Comparison of ENCODE assay signal across 8 mouse cellular contexts in genomic region chr10:80142530-80142925, GRCm38 (mm10). TPM values are rescaled to one million over a fixed set of nuclear protein-coding genes. Genes with fewer than 3 reads are reported as not detected.
DNase-seq lines count a peak whose midpoint lies in the region; ATAC-seq and TF ChIP-seq lines count a peak whose summit lies in the region.

No protein-coding gene starts in this region.

- TF ChIP-seq POLR2A in lung, adult 2 months (IDR thresholded peaks at IDR 0.05; ENCODE audit: borderline replicate concordance, extremely low read depth, low read depth, low read length), result no peak
- no peak for TF ChIP-seq POLR2A in myocyte (IDR thresholded peaks at IDR 0.05; ENCODE audit: insufficient read length, low read depth)

- H3K27me3 ChIP-seq in myocyte (ENCODE audit: control insufficient read depth, insufficient read depth, insufficient read length), result no peaks in the 10 kb centered on the region

- H3K79me2 ChIP-seq in myocyte (ENCODE audit: control insufficient read depth, insufficient read depth), result peaks cover 31% of the 10 kb centered on the region

- ATAC-seq in erythroid progenitor cell, adult 5-6 weeks (replicated peaks; ENCODE audit: low FRiP score, poor library complexity, severe bottlenecking), result peak; percentile 18; the same call in 1 of the 2 replicates

- H3ac ChIP-seq in myocyte (ENCODE audit: control insufficient read depth, insufficient read length), result peak overlapping the region; percentile 26

- H3K4me1 ChIP-seq in lung, adult 2 months (ENCODE audit: control insufficient read depth, insufficient read depth, low read length), result peaks cover 15% of the 10 kb centered on the region

- WGBS in lung, adult 2 months, result 1% methylated on average over 15 of the region's 15 CpGs

- no peak for DNase-seq in lung, adult 2 months
- no peak for DNase-seq in lung, postnatal 4 days
- DNase-seq in kidney, postnatal 25 days, result peak; percentile 71 to 87
- no peak for DNase-seq in urinary bladder, postnatal 4 days (ENCODE audit: low spot score in 2 of 2)
- no peak for DNase-seq in testis, postnatal 14 days (ENCODE audit: low spot score)
- DNase-seq in adrenal gland, postnatal 36 days, result no peak

- H3K4me3 ChIP-seq in lung, adult 2 months (replicated peaks; ENCODE audit: extremely low read depth, low read depth, low read length), result peak overlapping the region; percentile 76
- peak overlapping the region; percentile 63 for H3K4me3 ChIP-seq in myocyte

- H3K36me3 ChIP-seq in myocyte (ENCODE audit: control insufficient read depth, insufficient read depth), result peaks cover 15% of the 10 kb centered on the region

- H3K4me2 ChIP-seq in myocyte (ENCODE audit: low read depth), result peak overlapping the region; percentile 96

- no peak for TF ChIP-seq CTCF in lung, adult 2 months (IDR thresholded peaks at IDR 0.05; ENCODE audit: insufficient read depth, low read length)

TF ChIP-seq in myocyte, 11 proteins besides CTCF, POLR2A, EP300 and RAD21:
- no peak for TF ChIP-seq CEBPB (IDR thresholded peaks at IDR 0.05; ENCODE audit: insufficient read depth, poor library complexity, severe bottlenecking)
- TF ChIP-seq MYOD1 (IDR thresholded peaks at IDR 0.05; ENCODE audit: control insufficient read depth in 1 of 3, insufficient read length in 2 of 3, low read depth in 2 of 3), result no peak
- TF ChIP-seq REST (IDR thresholded peaks at IDR 0.05; ENCODE audit: insufficient read depth, insufficient read length), result no peak
- TF ChIP-seq MAX (IDR thresholded peaks at IDR 0.05; ENCODE audit: low read depth), result no peak
- no peak for TF ChIP-seq TCF3 (IDR thresholded peaks at IDR 0.05; ENCODE audit: insufficient read length, low read depth)
- TF ChIP-seq TCF12 (IDR thresholded peaks at IDR 0.05; ENCODE audit: insufficient read depth, poor library complexity, severe bottlenecking), result no peak
- TF ChIP-seq USF1 (IDR thresholded peaks at IDR 0.05; ENCODE audit: low read depth), result no peak
- TF ChIP-seq E2F4 (IDR thresholded peaks at IDR 0.05; ENCODE audit: insufficient read depth), result no peak
- TF ChIP-seq POLR2AphosphoS2 (IDR thresholded peaks at IDR 0.05; ENCODE audit: insufficient read length, low read depth), result no peak
- TF ChIP-seq MYOG (IDR thresholded peaks at IDR 0.05; ENCODE audit: control insufficient read depth in 1 of 3, insufficient read depth in 1 of 3, insufficient read length in 2 of 3, low read depth in 2 of 3), result no peak
- no peak for TF ChIP-seq SRF (IDR thresholded peaks at IDR 0.05; ENCODE audit: control insufficient read depth, insufficient read length, low read depth)

RNA-seq across cellular contexts. Expression of gene Cbarp, which starts 1.9 kb away (rescaled TPM):
- polyA plus RNA-seq in lung, adult 2 months (2012; rRNA removed), result 29.9 and 31.5 TPM in 2 replicates
- not detected in 2 replicates for total RNA-seq in erythroid progenitor cell, adult 5-6 weeks (2015; ENCODE audit: low replicate concordance)
- not detected in 2 replicates for total RNA-seq in erythroid progenitor cell, adult 5-6 weeks (2017; ENCODE audit: low replicate concordance)
- polyA plus RNA-seq in myocyte (2012; fragmentation: generic; extraction: Trizol), result 10.0 TPM
- total RNA-seq in adrenal gland, postnatal 36 days (2021), result 100 to 1,000 TPM in 1 of 2 experiments, 10 to 100 TPM in 1; 57.5 to 205 TPM

RNA-seq across cellular contexts. Expression of gene Atp5d, which starts 4.1 kb away (rescaled TPM):
- polyA plus RNA-seq in lung, adult 2 months (2012; rRNA removed), result 709 and 1,054 TPM in 2 replicates
- 89.3 and 94.8 TPM in 2 replicates for total RNA-seq in erythroid progenitor cell, adult 5-6 weeks (2015; ENCODE audit: low replicate concordance)
- 19.4 and 39.9 TPM in 2 replicates for total RNA-seq in erythroid progenitor cell, adult 5-6 weeks (2017; ENCODE audit: low replicate concordance)
- polyA plus RNA-seq in myocyte (2012; fragmentation: generic; extraction: Trizol), result 1,163 TPM
- 100 to 1,000 TPM; 561 to 735 TPM for total RNA-seq in adrenal gland, postnatal 36 days (2021)

RNA-seq across cellular contexts. Expression of gene Midn, which starts 5.5 kb away (rescaled TPM):
- polyA plus RNA-seq in lung, adult 2 months (2012; rRNA removed), result 110 and 150 TPM in 2 replicates
- 20.1 and 23.8 TPM in 2 replicates for total RNA-seq in erythroid progenitor cell, adult 5-6 weeks (2015; ENCODE audit: low replicate concordance)
- 12.5 and 18.2 TPM in 2 replicates for total RNA-seq in erythroid progenitor cell, adult 5-6 weeks (2017; ENCODE audit: low replicate concordance)
- 131 TPM for polyA plus RNA-seq in myocyte (2012; fragmentation: generic; extraction: Trizol)
- 100 to 1,000 TPM; 104 to 188 TPM for total RNA-seq in adrenal gland, postnatal 36 days (2021)

RNA-seq across cellular contexts. Expression of gene Cirbp, which starts 23.3 kb away (rescaled TPM):
- 162 and 200 TPM in 2 replicates for polyA plus RNA-seq in lung, adult 2 months (2012; rRNA removed)
- 10.1 and 19.7 TPM in 2 replicates for total RNA-seq in erythroid progenitor cell, adult 5-6 weeks (2015; ENCODE audit: low replicate concordance)
- 33.5 and 39.6 TPM in 2 replicates for total RNA-seq in erythroid progenitor cell, adult 5-6 weeks (2017; ENCODE audit: low replicate concordance)
- polyA plus RNA-seq in myocyte (2012; fragmentation: generic; extraction: Trizol), result 54.2 TPM
- total RNA-seq in adrenal gland, postnatal 36 days (2021), result 100 to 1,000 TPM in 1 of 2 experiments, 10 to 100 TPM in 1; 35.0 to 104 TPM

RNA-seq across cellular contexts. Expression of gene Stk11, which starts 26.9 kb away (rescaled TPM):
- polyA plus RNA-seq in lung, adult 2 months (2012; rRNA removed), result 161 and 168 TPM in 2 replicates
- total RNA-seq in erythroid progenitor cell, adult 5-6 weeks (2015; ENCODE audit: low replicate concordance), result 224 and 296 TPM in 2 replicates
- 440 and 520 TPM in 2 replicates for total RNA-seq in erythroid progenitor cell, adult 5-6 weeks (2017; ENCODE audit: low replicate concordance)
- polyA plus RNA-seq in myocyte (2012; fragmentation: generic; extraction: Trizol), result 150 TPM
- total RNA-seq in adrenal gland, postnatal 36 days (2021), result 100 to 1,000 TPM; 146 to 149 TPM

Comparison
In these comparisons a context has a peak if more than half of its experiments do, and no peak if none do; other contexts are left out.
1. DNase-seq: peak in kidney, postnatal 25 days (2 of 2); none in lung, adult 2 months (single experiment), lung, postnatal 4 days (0 of 2), urinary bladder, postnatal 4 days (0 of 2), testis, postnatal 14 days (single experiment) and adrenal gland, postnatal 36 days (0 of 2).
2. RNA of gene Cbarp, which starts 1.9 kb away (total RNA-seq): 57.5 to 205 TPM in adrenal gland, postnatal 36 days; not detected in erythroid progenitor cell, adult 5-6 weeks; every median in the first group is over 10 times any median in the second.
3. RNA of gene Atp5d, which starts 4.1 kb away (total RNA-seq): 561 to 735 TPM in adrenal gland, postnatal 36 days; 19.4 to 94.8 TPM in erythroid progenitor cell, adult 5-6 weeks; every median in the first group is over 4 times any median in the second.
4. RNA of gene Midn, which starts 5.5 kb away (total RNA-seq): 104 to 188 TPM in adrenal gland, postnatal 36 days; 12.5 to 23.8 TPM in erythroid progenitor cell, adult 5-6 weeks; every median in the first group is over 4 times any median in the second.